Mouse (Mus musculus) liver, embryonic 11.5 days (tissue): ENCODE data around the gene Atp5j. TPM values are rescaled to one million over a fixed set of nuclear protein-coding genes. Genes with fewer than 3 reads are reported as not detected.

Experiments used
- ATAC-seq: fragments of 200-750 bp; cut with Nextera tagmentation; replicated peaks from 2 replicates; pipeline ENCODE4 v1.8.0; 2017; ENCODE audit warnings: moderate number of reproducible peaks, mild to moderate bottlenecking, moderate TSS enrichment, moderate library complexity; ENCODE audit not compliant: low FRiP score
- DNase-seq: peaks from one replicate; pipeline ENCODE4 v3.0.0-alpha.2; 2017; ENCODE audit warnings: low spot score
- H3K27ac ChIP-seq: fragments of 300-500 bp; sonication (generic); 2 replicates; pipeline ENCODE4 v1.5.1; 2014; ENCODE audit warnings: mild to moderate bottlenecking, low read depth, low read length, control low read depth
- H3K27me3 ChIP-seq: fragments of 300-500 bp; sonication (generic); replicated peaks from 2 replicates; pipeline ENCODE4 v1.6.1; 2014; ENCODE audit warnings: low read length, mixed read lengths; ENCODE audit not compliant: control insufficient read depth, insufficient read depth
- H3K36me3 ChIP-seq: fragments of 300-500 bp; sonication (generic); 2 replicates; pipeline ENCODE4 v1.6.1; 2014; ENCODE audit warnings: mild to moderate bottlenecking, low read length, moderate library complexity, mixed read lengths; ENCODE audit not compliant: control insufficient read depth, insufficient read depth
- H3K4me1 ChIP-seq: fragments of 300-500 bp; sonication (generic); replicated peaks from 2 replicates; pipeline ENCODE4 v1.6.1; 2014; ENCODE audit warnings: low read length, mixed read lengths; ENCODE audit not compliant: control insufficient read depth, insufficient read depth
- H3K4me2 ChIP-seq: fragments of 300-500 bp; sonication (generic); 2 replicates; pipeline ENCODE4 v1.6.1; 2014; ENCODE audit warnings: mild to moderate bottlenecking, control low read depth, moderate library complexity
- H3K4me3 ChIP-seq: fragments of 300-500 bp; sonication (generic); 2 replicates; pipeline ENCODE4 v1.5.1; 2014; ENCODE audit warnings: low read depth, low read length, control low read depth
- H3K9ac ChIP-seq: fragments of 300-500 bp; sonication (generic); 2 replicates; pipeline ENCODE4 v1.6.1; 2014; ENCODE audit warnings: low read depth, low read length, control low read depth
- H3K9me3 ChIP-seq: fragments of 300-500 bp; sonication (generic); 2 replicates; pipeline ENCODE4 v1.6.1; 2016; ENCODE audit warnings: low read length, inconsistent platforms, mixed read lengths; ENCODE audit not compliant: control insufficient read depth
- WGBS: fragments of 180-500 bp; shearing (Covaris S2); extraction: QIAGEN DNeasy Blood & Tissue Kit; methylation state at CpG from one replicate; pipeline ENCODE4 v1.1.7; 2014; 5-methylcytosine and 5-hydroxymethylcytosine counted together
- polyA plus RNA-seq: library from polyadenylated mRNA; unstranded; fragments of >200 nt; fragmentation: Nextera tagmentation; extraction: Ambion mirVana; gene quantifications from 2 replicates; pipeline ENCODE4 v1.2.1, GENCODE M21; 2014

Gene Atp5j
- polyA plus RNA-seq, result 814 and 841 TPM in 2 replicates

DNA sequence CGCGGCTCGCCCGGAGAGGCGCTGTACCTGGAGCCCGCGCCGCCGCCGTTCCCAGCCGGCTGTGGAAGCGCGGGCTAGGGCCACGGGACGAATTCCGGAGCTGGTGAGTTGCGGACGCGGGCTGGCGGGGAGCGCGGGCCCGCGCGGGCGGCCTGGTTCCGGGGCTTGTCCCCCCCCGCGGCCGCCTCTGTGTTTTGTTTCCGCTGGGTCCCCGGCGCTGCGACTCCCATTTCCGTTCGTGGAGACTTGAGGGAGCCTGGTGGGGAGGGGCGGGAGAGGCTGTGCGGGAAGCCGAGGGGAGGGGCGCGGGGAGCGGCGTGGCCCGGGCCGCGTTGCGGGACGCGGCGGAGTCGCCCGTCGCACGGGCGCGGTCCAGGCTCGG lies at the start of gene Atp5j:
TSS of gene Atp5j (minus strand) at position 185 of the 382 bp plus-strand sequence.
- peak within 1 kb of the TSS; percentile 92 for H3K4me3 ChIP-seq
- under 1% methylated on average over 52 of the region's 57 CpGs for WGBS
- DNase-seq (no peak), ATAC-seq (peak; percentile 54)
- peak within 1 kb of the TSS; percentile 97 for H3K9ac ChIP-seq
- H3K27me3 ChIP-seq, result no peaks in the 10 kb centered on the region
- H3K36me3 ChIP-seq, result peaks cover 11% of the 10 kb centered on the region
- H3K27ac ChIP-seq, result peak within 1 kb of the TSS; percentile 98
- H3K9me3 ChIP-seq, result no peaks in the 10 kb centered on the region
- H3K4me1 ChIP-seq, result peaks cover 7% of the 10 kb centered on the region
- H3K4me2 ChIP-seq, result peak within 1 kb of the TSS; percentile 74

DNA sequence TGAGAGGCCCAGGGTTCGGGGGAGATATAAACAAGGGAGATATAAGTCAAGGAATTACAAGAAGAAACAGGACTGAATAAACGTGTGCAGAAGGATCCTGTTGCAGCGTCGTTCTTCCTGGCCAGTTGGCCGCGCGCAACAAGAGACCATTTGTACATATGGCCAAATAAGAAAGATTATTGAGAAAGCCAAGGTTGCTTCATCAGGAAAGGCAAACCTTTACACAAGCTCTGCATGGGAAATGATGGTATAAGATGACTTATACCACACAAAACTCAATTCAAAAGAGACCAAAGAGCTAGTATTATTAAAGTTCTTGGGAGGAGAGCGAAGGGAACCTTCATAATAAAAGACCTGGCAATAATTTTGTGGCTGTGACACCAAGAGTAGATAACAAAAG lies 49.1 kb upstream of the Atp5j start:
- Histone ChIP-seq H3K4me2 (no peak overlapping the region), H3K9ac (no peak overlapping the region), H3K36me3 (no peaks in the 10 kb centered on the region), H3K9me3 (no peaks in the 10 kb centered on the region), H3K27ac (no peak overlapping the region), H3K4me3 (no peak overlapping the region), H3K4me1 (no peaks in the 10 kb centered on the region), H3K27me3 (no peaks in the 10 kb centered on the region)
- WGBS, result 88% methylated on average over 8 of the region's 8 CpGs
- no peak for ATAC-seq
- DNase-seq, result no peak

DNA sequence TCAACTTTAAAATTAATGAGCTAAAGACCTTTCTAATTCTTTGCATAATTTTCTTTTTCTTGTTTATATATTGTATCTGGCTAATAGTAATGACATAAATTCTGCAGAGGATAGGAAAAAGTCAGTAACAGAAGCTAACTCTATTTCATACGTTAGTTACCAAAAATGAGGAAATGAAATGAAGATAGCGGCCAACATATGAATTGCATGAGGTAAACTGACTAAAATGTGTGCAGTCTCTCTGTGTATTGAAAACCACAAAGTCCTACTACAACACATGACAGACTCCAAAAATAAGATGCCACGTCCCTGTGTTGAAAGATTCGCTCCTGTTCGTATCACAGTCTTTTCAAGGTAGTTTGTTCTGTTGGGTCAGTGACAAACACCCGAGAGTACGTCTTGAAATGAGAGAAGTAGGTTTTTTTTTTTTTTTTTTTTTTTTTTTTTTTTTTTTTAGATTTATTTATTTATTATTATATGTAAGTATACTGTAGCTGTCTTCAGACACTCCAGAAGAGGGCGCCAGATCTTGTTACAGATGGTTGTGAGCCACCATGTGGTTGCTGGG lies 46.4 kb upstream of the Atp5j start:
- Histone ChIP-seq H3K4me3 (no peak overlapping the region), H3K9me3 (no peaks in the 10 kb centered on the region), H3K4me1 (no peaks in the 10 kb centered on the region), H3K36me3 (no peaks in the 10 kb centered on the region), H3K4me2 (no peak overlapping the region), H3K9ac (no peak overlapping the region), H3K27me3 (no peaks in the 10 kb centered on the region), H3K27ac (no peak overlapping the region)
- ATAC-seq (no peak), DNase-seq (no peak)
- WGBS, result 82% methylated on average over 7 of the region's 8 CpGs

DNA sequence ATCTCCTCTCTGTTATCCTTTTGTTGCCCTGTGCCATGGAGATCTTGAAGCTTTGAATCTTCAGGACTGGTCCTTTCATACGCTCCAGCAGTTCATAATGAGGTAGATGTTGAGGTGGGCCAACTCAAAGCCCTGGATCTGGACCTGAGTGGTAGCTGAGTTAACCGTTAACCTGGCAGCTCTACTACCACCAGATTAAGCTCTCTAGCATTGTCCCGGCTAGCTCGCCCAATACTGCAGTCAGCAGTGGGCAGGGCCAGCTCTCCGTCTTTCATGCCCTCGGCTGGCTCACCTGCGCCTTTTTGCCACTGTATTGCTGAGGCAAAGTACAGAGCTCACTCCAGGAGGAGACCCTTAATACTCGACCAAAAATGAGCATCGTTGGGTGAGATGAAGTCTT lies 45.7 kb upstream of the Atp5j start:
- ATAC-seq, result no peak
- Histone ChIP-seq H3K27me3 (no peaks in the 10 kb centered on the region), H3K36me3 (no peaks in the 10 kb centered on the region), H3K4me2 (no peak overlapping the region), H3K27ac (no peak overlapping the region), H3K4me1 (no peaks in the 10 kb centered on the region), H3K4me3 (no peak overlapping the region), H3K9ac (no peak overlapping the region), H3K9me3 (no peaks in the 10 kb centered on the region)
- 82% methylated on average over 9 of the region's 9 CpGs for WGBS
- DNase-seq, result no peak

DNA sequence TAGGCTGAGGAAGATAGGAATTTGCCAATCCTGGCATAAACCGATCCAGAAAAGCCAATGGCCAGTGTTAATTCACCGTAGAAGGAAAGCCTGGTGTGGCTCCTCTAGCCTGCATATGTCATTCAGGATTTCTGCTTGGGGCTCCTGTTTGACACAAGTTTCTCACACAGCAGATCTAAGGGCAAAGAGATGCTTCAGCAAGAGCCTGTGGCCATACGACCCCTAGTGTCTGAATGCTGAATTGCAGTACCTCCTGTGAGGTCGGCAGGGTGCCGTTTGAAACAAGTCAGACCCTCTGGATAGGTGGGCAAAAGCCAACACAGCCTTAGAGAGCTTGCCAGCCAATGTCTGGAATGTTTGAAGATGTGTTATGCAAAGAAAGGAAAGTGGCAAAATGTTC lies 43.7 kb upstream of the Atp5j start:
- Histone ChIP-seq H3K36me3 (no peaks in the 10 kb centered on the region), H3K4me2 (no peak overlapping the region), H3K27ac (no peak overlapping the region), H3K9me3 (no peaks in the 10 kb centered on the region), H3K9ac (no peak overlapping the region), H3K4me3 (no peak overlapping the region), H3K4me1 (no peaks in the 10 kb centered on the region), H3K27me3 (no peaks in the 10 kb centered on the region)
- no peak; the same call in 1 of the 2 replicates for ATAC-seq
- peak; percentile 39 for DNase-seq
- 22% methylated on average over 5 of the region's 5 CpGs for WGBS

DNA sequence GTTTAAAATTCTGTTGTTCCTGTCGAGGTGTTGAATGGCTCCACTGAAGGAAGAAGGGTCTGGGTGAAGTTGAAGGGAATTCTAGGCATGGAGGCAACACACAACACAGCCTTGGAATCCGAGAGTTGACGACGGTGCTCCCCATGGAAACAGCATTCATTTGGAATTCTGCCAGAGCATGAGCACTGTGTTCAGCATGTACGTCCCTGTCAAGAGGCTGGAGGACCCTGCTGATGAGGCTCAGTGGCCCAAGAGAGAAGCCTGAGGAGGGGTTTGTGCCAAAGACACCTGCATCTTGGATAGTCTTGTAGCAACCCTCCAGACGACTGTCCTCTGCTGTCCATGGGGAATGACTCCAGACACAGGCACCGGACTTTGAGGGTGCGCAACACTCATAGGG lies 40.7 kb upstream of the Atp5j start:
- Histone ChIP-seq H3K4me2 (no peak overlapping the region), H3K27ac (no peak overlapping the region), H3K9me3 (no peaks in the 10 kb centered on the region), H3K4me1 (no peaks in the 10 kb centered on the region), H3K4me3 (no peak overlapping the region), H3K9ac (no peak overlapping the region), H3K27me3 (no peaks in the 10 kb centered on the region), H3K36me3 (no peaks in the 10 kb centered on the region)
- DNase-seq (no peak), ATAC-seq (no peak)
- WGBS, result 72% methylated on average over 8 of the region's 8 CpGs

DNA sequence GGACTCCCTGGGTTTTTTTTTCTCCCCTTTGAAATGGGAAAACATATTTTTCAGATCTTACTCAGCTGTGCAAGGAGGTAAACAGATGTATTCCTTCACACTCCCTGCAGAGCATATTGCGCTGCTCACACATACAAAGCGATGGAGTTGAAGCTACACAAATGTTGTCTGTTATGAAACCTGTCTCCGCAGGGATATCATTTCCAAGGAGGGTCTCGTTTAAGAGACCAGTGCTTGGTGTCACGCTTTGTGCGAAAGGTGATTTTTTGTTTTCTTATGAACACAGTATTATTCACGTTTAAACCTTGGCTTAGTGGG lies 40.3 kb upstream of the Atp5j start:
- Histone ChIP-seq H3K4me1 (no peaks in the 10 kb centered on the region), H3K9ac (no peak overlapping the region), H3K27me3 (no peaks in the 10 kb centered on the region), H3K9me3 (no peaks in the 10 kb centered on the region), H3K36me3 (no peaks in the 10 kb centered on the region), H3K4me3 (no peak overlapping the region), H3K27ac (no peak overlapping the region), H3K4me2 (no peak overlapping the region)
- 86% methylated on average over 7 of the region's 7 CpGs for WGBS
- no peak for DNase-seq
- ATAC-seq, result no peak

DNA sequence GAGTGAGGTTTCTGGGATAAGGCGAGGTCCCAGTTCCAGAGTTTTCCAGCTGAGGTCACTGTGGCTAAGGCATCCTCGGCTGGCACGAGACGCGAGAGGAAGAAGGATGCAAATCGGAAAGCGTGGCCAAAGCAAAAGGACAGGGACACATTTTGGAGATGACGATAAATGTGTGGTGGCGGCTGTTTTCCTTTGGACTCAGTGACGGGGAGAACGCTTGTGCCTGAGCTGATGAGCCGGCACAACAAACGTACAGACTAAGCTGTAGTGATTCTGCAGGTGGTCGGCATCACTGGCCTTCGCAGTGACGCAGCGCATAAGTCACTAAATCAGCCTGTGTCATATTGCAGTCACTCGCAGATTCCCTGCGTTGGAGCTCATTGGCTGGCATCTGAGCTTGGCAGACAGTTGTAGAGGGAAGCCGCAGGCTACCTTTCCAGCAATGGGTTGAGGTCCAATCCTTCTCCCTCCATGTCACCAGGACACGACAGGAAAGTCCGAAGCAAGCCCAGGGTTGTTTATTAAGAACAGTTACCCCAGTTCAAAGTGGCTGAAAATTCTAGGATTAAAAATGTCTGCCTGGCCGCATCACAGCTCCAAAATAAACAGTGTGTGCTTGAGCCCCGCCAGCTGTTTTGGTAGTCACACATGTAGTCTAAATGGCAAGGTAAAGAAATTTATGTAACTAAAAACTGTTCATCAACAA lies 39.7 kb upstream of the Atp5j start:
- no peaks in the 10 kb centered on the region for H3K36me3 ChIP-seq
- H3K27me3 ChIP-seq, result no peaks in the 10 kb centered on the region
- ATAC-seq (no peak), DNase-seq (no peak)
- no peak overlapping the region for H3K27ac ChIP-seq
- H3K9ac ChIP-seq, result no peak overlapping the region
- H3K4me3 ChIP-seq, result no peak overlapping the region
- H3K4me2 ChIP-seq, result no peak overlapping the region
- 80% methylated on average over 24 of the region's 24 CpGs for WGBS
- no peaks in the 10 kb centered on the region for H3K9me3 ChIP-seq
- H3K4me1 ChIP-seq, result no peaks in the 10 kb centered on the region

DNA sequence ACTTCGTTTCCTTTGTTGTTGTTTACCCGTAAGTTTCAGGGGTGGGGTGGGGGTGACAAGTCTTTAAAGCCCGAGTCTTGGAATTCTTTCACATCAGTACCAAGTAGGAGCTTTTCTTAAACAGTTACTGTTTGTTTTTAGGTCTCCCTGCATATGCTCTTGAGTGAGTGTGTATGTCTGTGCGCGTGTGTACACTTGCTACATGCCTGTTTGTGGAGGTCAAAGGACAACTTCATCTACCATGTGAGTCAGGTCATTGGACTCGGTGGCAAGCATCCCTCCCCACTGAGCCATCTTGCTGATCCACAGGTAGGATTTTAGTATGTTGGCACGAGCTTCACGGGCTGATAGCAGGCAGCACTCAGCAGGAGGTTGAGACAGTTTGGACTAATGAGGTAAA lies 38.4 kb upstream of the Atp5j start:
- no peak overlapping the region for H3K27ac ChIP-seq
- no peak overlapping the region for H3K4me2 ChIP-seq
- no peak for DNase-seq
- no peaks in the 10 kb centered on the region for H3K9me3 ChIP-seq
- no peak overlapping the region for H3K9ac ChIP-seq
- no peak for ATAC-seq
- no peaks in the 10 kb centered on the region for H3K27me3 ChIP-seq
- WGBS, result 79% methylated on average over 8 of the region's 8 CpGs
- no peaks in the 10 kb centered on the region for H3K4me1 ChIP-seq
- H3K36me3 ChIP-seq, result no peaks in the 10 kb centered on the region
- H3K4me3 ChIP-seq, result no peak overlapping the region
